Mouse (Mus musculus): ENCODE measurements at regions not wholly inside any gene's neighbourhood (a gene's known extent, or its start where the extent isn't known, plus 50 kb on each side); places are given as distances from the start of the nearest gene placed in this dataset.

DNA sequence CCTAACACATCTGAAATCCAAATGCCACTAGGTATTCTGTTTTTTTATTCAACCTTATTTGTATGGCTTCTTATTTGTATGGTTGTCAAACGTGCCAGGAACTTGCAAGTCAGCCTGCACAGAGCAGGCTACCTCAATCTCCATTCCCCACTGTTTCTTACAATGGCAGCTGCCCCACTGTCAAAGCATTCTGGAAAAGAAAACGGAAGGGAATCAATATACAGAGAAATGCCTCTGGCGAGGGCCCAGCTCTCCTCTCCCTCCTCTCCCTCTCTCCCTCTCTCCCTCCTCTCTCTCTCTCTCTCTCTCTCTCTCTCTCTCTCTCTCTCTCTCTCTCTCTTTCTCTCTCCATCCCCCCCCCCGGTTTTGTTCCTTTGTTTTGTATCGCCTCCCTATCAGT lies 191.0 kb downstream of the Zfp36l1 start:
- TF ChIP-seq CTCF (IDR thresholded peaks at IDR 0.05; ENCODE audit: low read depth) (no peak), EP300 (optimal IDR thresholded peaks at IDR 0.05) (no peak)
- Histone ChIP-seq H3K4me1 (replicated peaks; ENCODE audit: control insufficient read depth, insufficient read depth) (peaks cover 28% of the 10 kb centered on the region), H3K4me3 (ENCODE audit: low read depth, low read length) (no peak overlapping the region), H3K36me3 (ENCODE audit: control insufficient read depth, insufficient read depth, low read length) (no peaks in the 10 kb centered on the region), H3K9ac (ENCODE audit: low read length) (no peak overlapping the region; the same call in 1 of the 2 replicates), H3K4me2 (replicated peaks; ENCODE audit: low read depth) (no peak overlapping the region), H3K27me3 (ENCODE audit: control insufficient read depth, insufficient read depth, low read length) (no peaks in the 10 kb centered on the region), H3K9me3 (ENCODE audit: control insufficient read depth, low read length) (no peaks in the 10 kb centered on the region), H3K27ac (replicated peaks) (no peak overlapping the region)
- ATAC-seq (ENCODE audit: low FRiP score, low TSS enrichment) (no peak), DNase-seq (ENCODE audit: low spot score) (no peak)
- WGBS, result 32% methylated on average over 5 of the region's 5 CpGs

DNA sequence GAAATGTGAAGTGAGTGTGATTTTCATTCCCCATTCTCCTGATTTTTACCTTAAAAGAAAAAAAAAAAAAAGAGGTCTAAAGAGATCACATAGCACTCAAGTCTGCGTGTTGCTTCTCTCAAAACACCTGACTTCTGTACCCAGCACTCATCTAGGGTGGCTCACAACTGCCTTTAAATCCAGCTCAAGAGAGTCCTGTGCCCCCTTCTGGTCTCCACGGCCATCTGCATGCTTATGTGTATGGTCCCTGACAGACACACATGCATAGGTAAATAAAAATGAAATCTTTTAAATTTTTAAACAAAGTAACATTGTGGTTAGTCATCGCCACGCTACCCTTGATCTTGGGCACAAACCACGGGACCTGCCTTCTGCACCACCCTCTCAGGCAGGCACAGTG lies 193.8 kb downstream of the Zfp36l1 start:
- ATAC-seq (ENCODE audit: low FRiP score, low TSS enrichment) (peak; percentile 45; the same call in 1 of the 2 replicates), DNase-seq (ENCODE audit: low spot score) (no peak)
- peaks cover 15% of the 10 kb centered on the region for H3K4me1 ChIP-seq (replicated peaks; ENCODE audit: control insufficient read depth, insufficient read depth)
- H3K27ac ChIP-seq (replicated peaks), result peak overlapping the region; percentile 41; the same call in 1 of the 2 replicates
- H3K4me2 ChIP-seq (replicated peaks; ENCODE audit: low read depth), result no peak overlapping the region
- no peak overlapping the region for H3K4me3 ChIP-seq (ENCODE audit: low read depth, low read length)
- H3K36me3 ChIP-seq (ENCODE audit: control insufficient read depth, insufficient read depth, low read length), result no peaks in the 10 kb centered on the region
- no peaks in the 10 kb centered on the region for H3K9me3 ChIP-seq (ENCODE audit: control insufficient read depth, low read length)
- no peak overlapping the region for H3K9ac ChIP-seq (ENCODE audit: low read length)
- TF ChIP-seq CTCF (IDR thresholded peaks at IDR 0.05; ENCODE audit: low read depth) (peak; percentile 63), EP300 (optimal IDR thresholded peaks at IDR 0.05) (no peak)
- H3K27me3 ChIP-seq (ENCODE audit: control insufficient read depth, insufficient read depth, low read length), result no peaks in the 10 kb centered on the region
- 80% methylated on average over 5 of the region's 5 CpGs for WGBS

- Histone ChIP-seq H3K36me3 (ENCODE audit: control insufficient read depth, insufficient read depth, low read length) (no peaks in the 10 kb centered on the region), H3K4me1 (replicated peaks; ENCODE audit: control insufficient read depth, insufficient read depth) (peaks cover 15% of the 10 kb centered on the region), H3K4me2 (replicated peaks; ENCODE audit: low read depth) (no peak overlapping the region), H3K4me3 (ENCODE audit: low read depth, low read length) (no peak overlapping the region), H3K27me3 (ENCODE audit: control insufficient read depth, insufficient read depth, low read length) (no peaks in the 10 kb centered on the region), H3K9me3 (ENCODE audit: control insufficient read depth, low read length) (no peaks in the 10 kb centered on the region), H3K27ac (replicated peaks) (peak overlapping the region; percentile 89), H3K9ac (ENCODE audit: low read length) (peak overlapping the region; percentile 41)
- 20% methylated on average over 10 of the region's 10 CpGs for WGBS
- TF ChIP-seq EP300 (optimal IDR thresholded peaks at IDR 0.05), result no peak
- TF ChIP-seq CTCF (IDR thresholded peaks at IDR 0.05; ENCODE audit: low read depth), result no peak
- DNase-seq (ENCODE audit: low spot score) (no peak), ATAC-seq (ENCODE audit: low FRiP score, low TSS enrichment) (no peak; the same call in 1 of the 2 replicates)
These were observed 195.1 kb downstream of the Zfp36l1 start for GRCm38 (mm10) chr12:79917634-79918289.

GRCm38 (mm10) chr12:79916896-79917633 lies 195.7 kb downstream of the Zfp36l1 start:
- no peaks in the 10 kb centered on the region for H3K27me3 ChIP-seq (ENCODE audit: control insufficient read depth, insufficient read depth, low read length)
- H3K4me2 ChIP-seq (replicated peaks; ENCODE audit: low read depth), result no peak overlapping the region
- H3K4me3 ChIP-seq (ENCODE audit: low read depth, low read length), result no peak overlapping the region
- ATAC-seq (ENCODE audit: low FRiP score, low TSS enrichment) (no peak), DNase-seq (ENCODE audit: low spot score) (no peak)
- WGBS, result 57% methylated on average over 5 of the region's 5 CpGs
- peak overlapping the region; percentile 41 for H3K9ac ChIP-seq (ENCODE audit: low read length)
- peak overlapping the region; percentile 89 for H3K27ac ChIP-seq (replicated peaks)
- H3K4me1 ChIP-seq (replicated peaks; ENCODE audit: control insufficient read depth, insufficient read depth), result peaks cover 15% of the 10 kb centered on the region
- TF ChIP-seq CTCF (IDR thresholded peaks at IDR 0.05; ENCODE audit: low read depth) (no peak), EP300 (optimal IDR thresholded peaks at IDR 0.05) (no peak)
- no peaks in the 10 kb centered on the region for H3K9me3 ChIP-seq (ENCODE audit: control insufficient read depth, low read length)
- H3K36me3 ChIP-seq (ENCODE audit: control insufficient read depth, insufficient read depth, low read length), result no peaks in the 10 kb centered on the region

GRCm38 (mm10) chr12:79913898-79914297 lies 198.9 kb downstream of the Zfp36l1 start:
- peaks cover 10% of the 10 kb centered on the region for H3K4me1 ChIP-seq (replicated peaks; ENCODE audit: control insufficient read depth, insufficient read depth)
- H3K27me3 ChIP-seq (ENCODE audit: control insufficient read depth, insufficient read depth, low read length), result no peaks in the 10 kb centered on the region
- no peak for DNase-seq (ENCODE audit: low spot score)
- no peak overlapping the region for H3K9ac ChIP-seq (ENCODE audit: low read length)
- no peaks in the 10 kb centered on the region for H3K36me3 ChIP-seq (ENCODE audit: control insufficient read depth, insufficient read depth, low read length)
- WGBS, result 59% methylated on average over 6 of the region's 6 CpGs
- no peaks in the 10 kb centered on the region for H3K9me3 ChIP-seq (ENCODE audit: control insufficient read depth, low read length)
- no peak overlapping the region for H3K4me3 ChIP-seq (ENCODE audit: low read depth, low read length)
- no peak for ATAC-seq (ENCODE audit: low FRiP score, low TSS enrichment)
- H3K4me2 ChIP-seq (replicated peaks; ENCODE audit: low read depth), result no peak overlapping the region
- no peak overlapping the region for H3K27ac ChIP-seq (replicated peaks)
- TF ChIP-seq CTCF (IDR thresholded peaks at IDR 0.05; ENCODE audit: low read depth), result no peak
- no peak for TF ChIP-seq EP300 (optimal IDR thresholded peaks at IDR 0.05)

Data from stomach, postnatal 0 days (tissue).